Mouse (Mus musculus) forebrain, embryonic 14.5 days (tissue): ENCODE data around the gene Prpf18. TPM values are rescaled to one million over a fixed set of nuclear protein-coding genes. Genes with fewer than 3 reads are reported as not detected.

Experiments used
- ATAC-seq: fragments of 200-750 bp; cut with Nextera tagmentation; 2 replicates; pipeline ENCODE4 v1.8.0; 2017; ENCODE audit warnings: mild to moderate bottlenecking, moderate library complexity
- DNase-seq: peaks from one replicate; pipeline ENCODE4 v3.0.0-alpha.2; 2015; ENCODE audit warnings: low spot score
- H3K27ac ChIP-seq: fragments of 300-500 bp; sonication (generic); 2 replicates; pipeline ENCODE4 v1.5.1; 2014; ENCODE audit warnings: low read depth, mild to moderate bottlenecking, control low read depth, low read length, moderate library complexity
- H3K27me3 ChIP-seq: fragments of 300-500 bp; sonication (generic); replicated peaks from 2 replicates; pipeline ENCODE4 v1.6.1; 2014; ENCODE audit warnings: low read length, control low read depth, mixed read lengths; ENCODE audit not compliant: control insufficient read depth, insufficient read depth
- H3K36me3 ChIP-seq: fragments of 300-500 bp; sonication (generic); 2 replicates; pipeline ENCODE4 v1.6.1; 2014; ENCODE audit warnings: low read length, control low read depth; ENCODE audit not compliant: control insufficient read depth, insufficient read depth
- H3K4me1 ChIP-seq: fragments of 300-500 bp; sonication (generic); 2 replicates; pipeline ENCODE4 v1.6.1; 2014; ENCODE audit warnings: antibody characterized with exemption, low read length, control low read depth; ENCODE audit not compliant: control insufficient read depth, insufficient read depth
- H3K4me2 ChIP-seq: fragments of 300-500 bp; sonication (generic); 2 replicates; pipeline ENCODE4 v1.6.1; 2014; ENCODE audit warnings: mild to moderate bottlenecking, control low read depth, low read length
- H3K4me3 ChIP-seq: fragments of 300-500 bp; sonication (generic); 2 replicates; pipeline ENCODE4 v1.5.1; 2014; ENCODE audit warnings: low read depth, low read length, control low read depth
- H3K9ac ChIP-seq: fragments of 300-500 bp; sonication (generic); 2 replicates; pipeline ENCODE4 v1.6.1; 2014; ENCODE audit warnings: mild to moderate bottlenecking, low read length, control low read depth, moderate library complexity
- H3K9me3 ChIP-seq: fragments of 300-500 bp; sonication (generic); replicated peaks from 2 replicates; pipeline ENCODE4 v1.6.1; 2016; ENCODE audit warnings: low read length, control low read depth, mixed read lengths; ENCODE audit not compliant: control insufficient read depth
- WGBS: fragments of 180-500 bp; shearing (Covaris S2); extraction: QIAGEN DNeasy Blood & Tissue Kit; methylation state at CpG from one replicate; pipeline ENCODE4 v1.1.7; 2014; 5-methylcytosine and 5-hydroxymethylcytosine counted together
- polyA plus RNA-seq: library from polyadenylated mRNA; unstranded; fragments of >200 nt; fragmentation: Nextera tagmentation; extraction: Ambion mirVana; gene quantifications from 2 replicates; pipeline ENCODE4 v1.2.1, GENCODE M21; 2014

Gene Prpf18
- polyA plus RNA-seq, 1 experiment from 2014 or later = 46.8 TPM

GRCm38 (mm10) chr2:4638189-4638588 lies 13.7 kb downstream of the Prpf18 start:
- 93% methylated on average over 3 of the region's 3 CpGs for WGBS
- ATAC-seq (no peak), DNase-seq (no peak)
- Histone ChIP-seq H3K4me1 (no peaks in the 10 kb centered on the region), H3K9me3 (no peaks in the 10 kb centered on the region), H3K4me2 (no peak overlapping the region), H3K27me3 (no peaks in the 10 kb centered on the region), H3K9ac (no peak overlapping the region), H3K27ac (no peak overlapping the region), H3K4me3 (no peak overlapping the region), H3K36me3 (peaks cover 78% of the 10 kb centered on the region)

- Histone ChIP-seq H3K36me3 (peaks cover 81% of the 10 kb centered on the region), H3K27ac (no peak overlapping the region), H3K27me3 (no peaks in the 10 kb centered on the region), H3K4me2 (no peak overlapping the region), H3K9me3 (no peaks in the 10 kb centered on the region), H3K4me1 (no peaks in the 10 kb centered on the region), H3K4me3 (no peak overlapping the region), H3K9ac (no peak overlapping the region)
- 87% methylated on average over 7 of the region's 7 CpGs for WGBS
- ATAC-seq (no peak), DNase-seq (no peak)
These were observed 15.3 kb downstream of the Prpf18 start for GRCm38 (mm10) chr2:4636656-4637055.

- no peaks in the 10 kb centered on the region for H3K27me3 ChIP-seq
- no peaks in the 10 kb centered on the region for H3K4me1 ChIP-seq
- H3K27ac ChIP-seq = no peak overlapping the region
- H3K4me3 ChIP-seq = no peak overlapping the region
- no peaks in the 10 kb centered on the region for H3K9me3 ChIP-seq
- no peak overlapping the region for H3K4me2 ChIP-seq
- H3K36me3 ChIP-seq = peaks cover 81% of the 10 kb centered on the region
- DNase-seq = peak; percentile 44
- H3K9ac ChIP-seq = no peak overlapping the region
- 90% methylated on average over 8 of the region's 8 CpGs for WGBS
- no peak for ATAC-seq
These were observed 16.1 kb downstream of the Prpf18 start for GRCm38 (mm10) chr2:4635804-4636203.

GRCm38 (mm10) chr2:4630197-4630835 lies 21.6 kb downstream of the Prpf18 start:
- no peaks in the 10 kb centered on the region for H3K9me3 ChIP-seq
- no peak overlapping the region for H3K4me3 ChIP-seq
- H3K4me2 ChIP-seq = no peak overlapping the region
- ATAC-seq = no peak
- H3K36me3 ChIP-seq = peaks cover 51% of the 10 kb centered on the region
- 94% methylated on average over 10 of the region's 10 CpGs for WGBS
- H3K4me1 ChIP-seq = no peaks in the 10 kb centered on the region
- no peaks in the 10 kb centered on the region for H3K27me3 ChIP-seq
- DNase-seq = no peak
- H3K27ac ChIP-seq = no peak overlapping the region
- no peak overlapping the region for H3K9ac ChIP-seq

GRCm38 (mm10) chr2:4629470-4629869 lies 22.4 kb downstream of the Prpf18 start:
- Histone ChIP-seq H3K36me3 (peaks cover 47% of the 10 kb centered on the region), H3K27ac (no peak overlapping the region), H3K4me3 (no peak overlapping the region), H3K27me3 (no peaks in the 10 kb centered on the region), H3K4me1 (no peaks in the 10 kb centered on the region), H3K4me2 (no peak overlapping the region), H3K9me3 (no peaks in the 10 kb centered on the region), H3K9ac (no peak overlapping the region)
- ATAC-seq = no peak
- DNase-seq = no peak
- WGBS = 93% methylated on average over 11 of the region's 11 CpGs

GRCm38 (mm10) chr2:4628920-4629319 lies 23.0 kb downstream of the Prpf18 start:
- no peak for ATAC-seq
- WGBS = 91% methylated on average over 2 of the region's 2 CpGs

GRCm38 (mm10) chr2:4626911-4627310 lies 25.0 kb downstream of the Prpf18 start:
- Histone ChIP-seq H3K36me3 (peaks cover 44% of the 10 kb centered on the region), H3K27me3 (no peaks in the 10 kb centered on the region), H3K9me3 (no peaks in the 10 kb centered on the region), H3K4me1 (no peaks in the 10 kb centered on the region), H3K27ac (no peak overlapping the region), H3K9ac (no peak overlapping the region), H3K4me2 (no peak overlapping the region), H3K4me3 (no peak overlapping the region)
- WGBS = 96% methylated on average over 3 of the region's 3 CpGs
- ATAC-seq (no peak), DNase-seq (no peak)

More at GRCm38 (mm10) chr2:4628920-4629319, 23.0 kb downstream of the Prpf18 start:
- DNase-seq = no peak
- no peaks in the 10 kb centered on the region for H3K4me1 ChIP-seq
- H3K27me3 ChIP-seq = no peaks in the 10 kb centered on the region
- peaks cover 48% of the 10 kb centered on the region for H3K36me3 ChIP-seq
- no peak overlapping the region for H3K4me3 ChIP-seq
- no peak overlapping the region for H3K27ac ChIP-seq
- H3K9me3 ChIP-seq = no peaks in the 10 kb centered on the region
- H3K9ac ChIP-seq = no peak overlapping the region
- no peak overlapping the region for H3K4me2 ChIP-seq

- H3K4me2 ChIP-seq = no peak overlapping the region
- no peak overlapping the region for H3K27ac ChIP-seq
- DNase-seq = no peak
- H3K36me3 ChIP-seq = peaks cover 22% of the 10 kb centered on the region
- 82% methylated on average over 3 of the region's 3 CpGs for WGBS
- H3K9me3 ChIP-seq = no peaks in the 10 kb centered on the region
- H3K4me1 ChIP-seq = no peaks in the 10 kb centered on the region
- no peak for ATAC-seq
- no peak overlapping the region for H3K4me3 ChIP-seq
- H3K9ac ChIP-seq = no peak overlapping the region
- no peaks in the 10 kb centered on the region for H3K27me3 ChIP-seq
These were observed 30.4 kb downstream of the Prpf18 start for GRCm38 (mm10) chr2:4621471-4621985.

- ATAC-seq (no peak), DNase-seq (no peak)
- Histone ChIP-seq H3K27ac (0 out of 2 replicates have a peak overlapping the region, but pooled peaks have one; percentile 21), H3K9me3 (no peaks in the 10 kb centered on the region), H3K36me3 (peaks cover 19% of the 10 kb centered on the region), H3K4me1 (no peaks in the 10 kb centered on the region), H3K4me3 (no peak overlapping the region), H3K27me3 (no peaks in the 10 kb centered on the region), H3K4me2 (no peak overlapping the region), H3K9ac (no peak overlapping the region)
- WGBS = 74% methylated on average over 12 of the region's 12 CpGs
These were observed 31.1 kb downstream of the Prpf18 start for GRCm38 (mm10) chr2:4620640-4621401.
